Mouse (Mus musculus) thymus, postnatal 0 days (tissue): Measurements from ENCODE around the gene Cops9. TPM values are rescaled to one million over a fixed set of nuclear protein-coding genes. Genes with fewer than 3 reads are reported as not detected.

ENCODE experiments used
- DNase-seq: peaks from one replicate; pipeline ENCODE4 v3.0.0-alpha.2; 2015; ENCODE audit warnings: low spot score
- polyA plus RNA-seq: library from polyadenylated mRNA; unstranded; fragments of >200 nt; fragmentation: Nextera tagmentation; extraction: Ambion mirVana; gene quantifications from 2 replicates; pipeline ENCODE4 v1.2.1, GENCODE M21; 2015

Cops9 gene
- 459 and 464 TPM in 2 replicates for polyA plus RNA-seq

GRCm38 (mm10) chr1:92641514-92642272, at the start of gene Cops9:
Gene Cops9 (minus strand): TSS chr1:92641985.
- peak; percentile 87 for DNase-seq

- DNase-seq, result no peak
Measured at GRCm38 (mm10) chr1:92691166-92691844, 49.5 kb upstream of the Cops9 start.

- DNase-seq, result no peak
Measured at GRCm38 (mm10) chr1:92686994-92687393, 45.2 kb upstream of the Cops9 start.

GRCm38 (mm10) chr1:92683151-92683550, 41.4 kb upstream of the Cops9 start:
- no peak for DNase-seq

GRCm38 (mm10) chr1:92680668-92681603, 39.2 kb upstream of the Cops9 start:
- no peak for DNase-seq

GRCm38 (mm10) chr1:92678757-92679156, 37.0 kb upstream of the Cops9 start:
- DNase-seq, result no peak

GRCm38 (mm10) chr1:92676676-92676975, 34.8 kb upstream of the Cops9 start:
- no peak for DNase-seq

GRCm38 (mm10) chr1:92675932-92676675, 34.3 kb upstream of the Cops9 start:
- peak; percentile 51 for DNase-seq

GRCm38 (mm10) chr1:92673258-92673782, 31.5 kb upstream of the Cops9 start:
- DNase-seq, result no peak

- DNase-seq, result no peak
Measured at GRCm38 (mm10) chr1:92671326-92671725, 29.5 kb upstream of the Cops9 start.

- DNase-seq, result no peak
Measured at GRCm38 (mm10) chr1:92669430-92669829, 27.6 kb upstream of the Cops9 start.

GRCm38 (mm10) chr1:92667106-92667505, 25.3 kb upstream of the Cops9 start:
- DNase-seq, result no peak

- no peak for DNase-seq
Measured at GRCm38 (mm10) chr1:92659392-92659791, 17.6 kb upstream of the Cops9 start.

GRCm38 (mm10) chr1:92657025-92657820, 15.4 kb upstream of the Cops9 start:
- DNase-seq, result no peak

- no peak for DNase-seq
Measured at GRCm38 (mm10) chr1:92654676-92655075, 12.9 kb upstream of the Cops9 start.

GRCm38 (mm10) chr1:92653179-92653578, 11.4 kb upstream of the Cops9 start:
- no peak for DNase-seq

GRCm38 (mm10) chr1:92651467-92651866, 9.7 kb upstream of the Cops9 start:
- no peak for DNase-seq

- peak; percentile 69 for DNase-seq
Measured at GRCm38 (mm10) chr1:92648673-92649072, 6.9 kb upstream of the Cops9 start, which contains the start of gene Otos. Gene Otos (minus strand): TSS chr1:92648841.

- DNase-seq, result peak; percentile 50
Measured at GRCm38 (mm10) chr1:92648197-92648596, 6.4 kb upstream of the Cops9 start.

GRCm38 (mm10) chr1:92647752-92648151, 6.0 kb upstream of the Cops9 start:
- DNase-seq, result peak; percentile 59
